Comparison of ENCODE assay signal across 8 mouse cellular contexts in the genomic region with DNA sequence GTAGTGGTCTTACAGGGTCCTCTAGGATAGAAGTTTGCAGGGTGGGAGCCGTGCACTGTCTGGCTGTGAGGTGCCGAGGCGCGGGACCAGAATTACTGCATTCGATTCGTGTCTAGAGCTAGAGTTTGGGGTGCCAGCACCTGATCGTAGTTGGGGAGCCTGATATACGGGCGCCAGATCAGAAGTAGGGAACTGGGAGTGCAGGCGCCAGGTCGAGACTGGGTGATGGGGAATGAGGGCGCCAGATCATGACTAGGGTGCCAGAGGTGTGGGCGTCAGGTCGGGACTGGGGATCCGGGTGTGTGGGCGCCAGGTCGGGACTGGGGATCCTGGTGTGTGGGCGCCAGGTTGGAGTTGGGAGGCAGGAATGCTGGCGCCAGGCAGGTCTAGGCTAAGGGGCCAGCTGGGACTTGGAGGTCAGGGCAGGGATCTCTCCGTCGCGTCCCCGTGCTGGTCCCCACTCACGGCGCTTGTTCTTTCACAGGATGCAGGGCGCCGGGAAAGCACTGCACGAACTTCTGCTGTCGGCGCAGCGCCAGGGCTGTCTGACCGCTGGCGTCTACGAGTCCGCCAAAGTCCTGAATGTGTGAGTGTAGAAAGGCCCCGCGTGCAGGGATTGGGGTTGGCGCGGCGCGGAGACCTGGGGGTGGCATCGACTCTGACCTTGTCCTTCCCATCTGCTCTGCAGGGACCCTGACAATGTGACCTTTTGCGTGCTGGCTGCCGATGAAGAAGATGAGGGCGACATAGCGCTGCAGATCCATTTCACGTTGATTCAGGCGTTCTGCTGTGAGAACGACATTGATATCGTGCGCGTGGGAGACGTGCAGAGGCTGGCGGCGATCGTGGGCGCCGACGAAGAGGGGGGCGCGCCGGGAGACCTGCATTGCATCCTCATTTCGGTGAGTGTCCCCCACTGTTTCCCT. TPM values are rescaled to one million over a fixed set of nuclear protein-coding genes. Genes with fewer than 3 reads are reported as not detected.
A peak's percentile ranks its signal among the peaks of the same experiment; 100 is the strongest.
DNase-seq lines count a peak whose midpoint lies in the region; ATAC-seq and TF ChIP-seq lines count a peak whose summit lies in the region.

No protein-coding gene starts in this region.

- DNase-seq in 416B (ENCODE audit: low read depth): peak; percentile 53
- DNase-seq in kidney, postnatal 14 days: peak; percentile 83
- DNase-seq in liver, embryonic 14.5 days (ENCODE audit: low read depth in 3 of 3, low spot score in 3 of 3): peak in 1 of 3 experiments; percentile 31
- peak; percentile 64 for DNase-seq in stomach, postnatal 0 days (ENCODE audit: low spot score)

- peaks cover 8% of the 10 kb centered on the region for H3K36me3 ChIP-seq in erythroblast, embryonic 14.5 days (ENCODE audit: control insufficient read depth)
- H3K36me3 ChIP-seq in heart, embryonic 14.5 days (ENCODE audit: control insufficient read depth, insufficient read depth, low read length): no peaks in the 10 kb centered on the region; the same call in 1 of the 2 replicates
- no peaks in the 10 kb centered on the region for H3K36me3 ChIP-seq in liver, embryonic 14.5 days (replicated peaks; ENCODE audit: control insufficient read depth, insufficient read depth, low read depth)
- no peaks in the 10 kb centered on the region for H3K36me3 ChIP-seq in neural tube, embryonic 12.5 days
- no peaks in the 10 kb centered on the region for H3K36me3 ChIP-seq in stomach, postnatal 0 days (ENCODE audit: control insufficient read depth, insufficient read depth, low read length)

- H3K4me1 ChIP-seq in bone marrow macrophage, adult 2 months (ENCODE audit: control insufficient read depth, insufficient read depth, low read length): peaks cover 20% of the 10 kb centered on the region
- peaks cover 83% of the 10 kb centered on the region for H3K4me1 ChIP-seq in erythroblast, embryonic 14.5 days (ENCODE audit: control insufficient read depth)
- H3K4me1 ChIP-seq in heart, embryonic 14.5 days (ENCODE audit: control insufficient read depth in 2 of 2, insufficient read depth in 2 of 2, low read length in 2 of 2): peaks cover 23 to 29% of the 10 kb centered on the region in 2 experiments
- H3K4me1 ChIP-seq in liver, embryonic 14.5 days (replicated peaks; ENCODE audit: control insufficient read depth in 2 of 2, insufficient read depth in 2 of 2, low read length in 1 of 2): peaks cover 34 to 43% of the 10 kb centered on the region in 2 experiments
- H3K4me1 ChIP-seq in neural tube, embryonic 12.5 days: peaks cover 47% of the 10 kb centered on the region
- H3K4me1 ChIP-seq in stomach, postnatal 0 days (replicated peaks; ENCODE audit: control insufficient read depth, insufficient read depth): no peaks in the 10 kb centered on the region; the same call in 1 of the 2 replicates

- no peaks in the 10 kb centered on the region for H3K9me3 ChIP-seq in erythroblast, embryonic 14.5 days (ENCODE audit: control insufficient read depth, low read length)
- no peaks in the 10 kb centered on the region for H3K9me3 ChIP-seq in heart, embryonic 14.5 days (ENCODE audit: control insufficient read depth, low read length)
- H3K9me3 ChIP-seq in liver, embryonic 14.5 days (ENCODE audit: control insufficient read depth, low read length): no peaks in the 10 kb centered on the region
- no peaks in the 10 kb centered on the region for H3K9me3 ChIP-seq in neural tube, embryonic 12.5 days
- H3K9me3 ChIP-seq in stomach, postnatal 0 days (ENCODE audit: control insufficient read depth, low read length): no peaks in the 10 kb centered on the region

- no peak overlapping the region for H3K27ac ChIP-seq in bone marrow macrophage, adult 2 months (ENCODE audit: insufficient read depth, low read depth, low read length)
- peak overlapping the region; percentile 90 to 97 for H3K27ac ChIP-seq in heart, embryonic 14.5 days (replicated peaks in 1 of 2; ENCODE audit: control insufficient read depth in 1 of 2, insufficient read depth in 1 of 2, low read depth in 2 of 2, low read length in 2 of 2)
- peak overlapping the region; percentile 97 for H3K27ac ChIP-seq in liver, embryonic 14.5 days
- H3K27ac ChIP-seq in neural tube, embryonic 12.5 days: peak overlapping the region; percentile 82
- H3K27ac ChIP-seq in stomach, postnatal 0 days (replicated peaks): peak overlapping the region; percentile 92

- peak; percentile 12; the same call in 1 of the 2 replicates for ATAC-seq in heart, embryonic 14.5 days (ENCODE audit: insufficient number of reproducible peaks, insufficient read depth, low FRiP score, low read depth)
- peak; percentile 19; the same call in 1 of the 2 replicates for ATAC-seq in liver, embryonic 14.5 days (ENCODE audit: insufficient read depth)
- ATAC-seq in neural tube, embryonic 12.5 days (ENCODE audit: low FRiP score, low read depth): 0 out of 2 replicates have a peak, but pooled peaks have one; percentile 10
- ATAC-seq in stomach, postnatal 0 days (ENCODE audit: low FRiP score, low TSS enrichment): peak; percentile 21

- peak overlapping the region; percentile 90 for H3K4me2 ChIP-seq in heart, embryonic 14.5 days (ENCODE audit: low read length)
- H3K4me2 ChIP-seq in liver, embryonic 14.5 days (ENCODE audit: low read depth): peak overlapping the region; percentile 99
- H3K4me2 ChIP-seq in neural tube, embryonic 12.5 days (replicated peaks): peak overlapping the region; percentile 82
- H3K4me2 ChIP-seq in stomach, postnatal 0 days (replicated peaks; ENCODE audit: low read depth): peak overlapping the region; percentile 98

- under 1% methylated on average over 63 of the region's 63 CpGs for WGBS in heart, embryonic 14.5 days
- WGBS in liver, embryonic 14.5 days (ENCODE audit: insufficient replicate concordance): under 1% methylated on average over 63 of the region's 63 CpGs
- WGBS in neural tube, embryonic 12.5 days: under 1% methylated on average over 63 of the region's 63 CpGs
- WGBS in stomach, postnatal 0 days: under 1% methylated on average over 63 of the region's 63 CpGs

- H3K9ac ChIP-seq in heart, embryonic 14.5 days (ENCODE audit: low read length): peak overlapping the region; percentile 96
- peak overlapping the region; percentile 86 for H3K9ac ChIP-seq in liver, embryonic 14.5 days (replicated peaks)
- peak overlapping the region; percentile 78 for H3K9ac ChIP-seq in neural tube, embryonic 12.5 days
- H3K9ac ChIP-seq in stomach, postnatal 0 days (ENCODE audit: low read length): peak overlapping the region; percentile 89

- H3K4me3 ChIP-seq in bone marrow macrophage, adult 2 months (ENCODE audit: insufficient read depth, low read length): peak overlapping the region; percentile 60
- H3K4me3 ChIP-seq in erythroblast, embryonic 14.5 days (replicated peaks): peak overlapping the region; percentile 93
- peak overlapping the region; percentile 77 to 90 for H3K4me3 ChIP-seq in heart, embryonic 14.5 days (ENCODE audit: control insufficient read depth in 1 of 2, insufficient read depth in 1 of 2, low read depth in 1 of 2, low read length in 2 of 2)
- H3K4me3 ChIP-seq in liver, embryonic 14.5 days (ENCODE audit: insufficient read depth in 1 of 2, low read depth in 2 of 2, low read length in 2 of 2): peak overlapping the region; percentile 87 to 88
- H3K4me3 ChIP-seq in neural tube, embryonic 12.5 days: peak overlapping the region; percentile 67
- H3K4me3 ChIP-seq in stomach, postnatal 0 days (ENCODE audit: low read depth, low read length): peak overlapping the region; percentile 47

- TF ChIP-seq EP300 in liver, embryonic 14.5 days (IDR thresholded peaks at IDR 0.05; ENCODE audit: low read depth): no peak
- TF ChIP-seq EP300 in stomach, postnatal 0 days (optimal IDR thresholded peaks at IDR 0.05): no peak

- peak; percentile 6 for TF ChIP-seq CTCF in bone marrow macrophage, adult 2 months (IDR thresholded peaks at IDR 0.05; ENCODE audit: low read depth, low read length)
- no peak for TF ChIP-seq CTCF in liver, embryonic 14.5 days (IDR thresholded peaks at IDR 0.05; ENCODE audit: low read depth)
- no peak; the same call in 1 of the 2 replicates for TF ChIP-seq CTCF in stomach, postnatal 0 days (IDR thresholded peaks at IDR 0.05; ENCODE audit: low read depth)

- TF ChIP-seq POLR2A in bone marrow macrophage, adult 2 months (IDR thresholded peaks at IDR 0.05; ENCODE audit: borderline replicate concordance, low read depth, low read length): no peak

- H3K27me3 ChIP-seq in erythroblast, embryonic 14.5 days (ENCODE audit: control insufficient read depth): peaks cover 18% of the 10 kb centered on the region
- no peaks in the 10 kb centered on the region for H3K27me3 ChIP-seq in heart, embryonic 14.5 days (ENCODE audit: control insufficient read depth, insufficient read depth, low read length)
- no peaks in the 10 kb centered on the region for H3K27me3 ChIP-seq in liver, embryonic 14.5 days (ENCODE audit: control insufficient read depth, insufficient read depth, low read length)
- H3K27me3 ChIP-seq in neural tube, embryonic 12.5 days (replicated peaks): peaks cover 26% of the 10 kb centered on the region
- no peaks in the 10 kb centered on the region for H3K27me3 ChIP-seq in stomach, postnatal 0 days (ENCODE audit: control insufficient read depth, insufficient read depth, low read length)

RNA-seq across cellular contexts. Expression of gene Gadd45g, which starts 0.7 kb away (rescaled TPM):
- polyA plus RNA-seq in bone marrow macrophage, adult 2 months (2012; ENCODE audit: insufficient read depth, insufficient read length, missing spikeins): 5.1 and 5.5 TPM in 2 replicates
- 9.6 and 11.5 TPM in 2 replicates for polyA plus RNA-seq in erythroblast, embryonic 14.5 days (2012)
- polyA plus RNA-seq in heart, embryonic 14.5 days (2014; fragmentation: Nextera tagmentation; extraction: Ambion mirVana): 41.4 and 41.6 TPM in 2 replicates
- polyA plus RNA-seq in liver, embryonic 14.5 days (2012; rRNA removed): 11.4 and 14.4 TPM in 2 replicates
- polyA plus RNA-seq in liver, embryonic 14.5 days (2014; fragmentation: Nextera tagmentation; extraction: Ambion mirVana): 12.7 and 14.5 TPM in 2 replicates
- 237 and 261 TPM in 2 replicates for polyA plus RNA-seq in neural tube, embryonic 12.5 days (2016; fragmentation: Nextera tagmentation; extraction: Ambion mirVana)
- polyA plus RNA-seq in stomach, postnatal 0 days (2015; fragmentation: Nextera tagmentation; extraction: Ambion mirVana): 37.1 and 39.1 TPM in 2 replicates

RNA-seq across cellular contexts. Expression of gene Sema4d, which starts 53.6 kb away (rescaled TPM):
- polyA plus RNA-seq in bone marrow macrophage, adult 2 months (2012; ENCODE audit: insufficient read depth, insufficient read length, missing spikeins): 181 and 193 TPM in 2 replicates
- 0.56 and 0.76 TPM in 2 replicates for polyA plus RNA-seq in erythroblast, embryonic 14.5 days (2012)
- polyA plus RNA-seq in heart, embryonic 14.5 days (2014; fragmentation: Nextera tagmentation; extraction: Ambion mirVana): 17.4 and 21.1 TPM in 2 replicates
- 4.2 and 4.7 TPM in 2 replicates for polyA plus RNA-seq in liver, embryonic 14.5 days (2012; rRNA removed)
- 4.6 and 6.1 TPM in 2 replicates for polyA plus RNA-seq in liver, embryonic 14.5 days (2014; fragmentation: Nextera tagmentation; extraction: Ambion mirVana)
- polyA plus RNA-seq in neural tube, embryonic 12.5 days (2016; fragmentation: Nextera tagmentation; extraction: Ambion mirVana): 8.5 and 9.9 TPM in 2 replicates
- 6.7 and 8.0 TPM in 2 replicates for polyA plus RNA-seq in stomach, postnatal 0 days (2015; fragmentation: Nextera tagmentation; extraction: Ambion mirVana)
